Mouse (Mus musculus): Measurements from ENCODE around the gene Cbx5.

GRCm38 (mm10) chr15:103237295-103237694 is 2.3 kb downstream of the Cbx5 start:
- no peak for TF ChIP-seq POLR2A (IDR thresholded peaks at IDR 0.05; ENCODE audit: insufficient read length, low read depth)
- TF ChIP-seq MAX (IDR thresholded peaks at IDR 0.05; ENCODE audit: low read depth), result no peak
- no peak for TF ChIP-seq E2F4 (IDR thresholded peaks at IDR 0.05; ENCODE audit: insufficient read depth)
- no peak for TF ChIP-seq TCF12 (IDR thresholded peaks at IDR 0.05; ENCODE audit: insufficient read depth, poor library complexity, severe bottlenecking)
- no peak for TF ChIP-seq MYOG (IDR thresholded peaks at IDR 0.05; ENCODE audit: control insufficient read depth in 1 of 3, insufficient read depth in 1 of 3, insufficient read length in 2 of 3, low read depth in 2 of 3)
- TF ChIP-seq CEBPB (IDR thresholded peaks at IDR 0.05; ENCODE audit: insufficient read depth, poor library complexity, severe bottlenecking), result no peak

All from myocyte (in vitro differentiated cells).